Mouse (Mus musculus): ENCODE measurements around the gene Marveld3. TPM values are rescaled to one million over a fixed set of nuclear protein-coding genes. Genes with fewer than 3 reads are reported as not detected.

Gene Marveld3
- not detected in 2 replicates for polyA plus RNA-seq (2012; ENCODE audit: insufficient read depth, insufficient read length, missing spikeins)

DNA sequence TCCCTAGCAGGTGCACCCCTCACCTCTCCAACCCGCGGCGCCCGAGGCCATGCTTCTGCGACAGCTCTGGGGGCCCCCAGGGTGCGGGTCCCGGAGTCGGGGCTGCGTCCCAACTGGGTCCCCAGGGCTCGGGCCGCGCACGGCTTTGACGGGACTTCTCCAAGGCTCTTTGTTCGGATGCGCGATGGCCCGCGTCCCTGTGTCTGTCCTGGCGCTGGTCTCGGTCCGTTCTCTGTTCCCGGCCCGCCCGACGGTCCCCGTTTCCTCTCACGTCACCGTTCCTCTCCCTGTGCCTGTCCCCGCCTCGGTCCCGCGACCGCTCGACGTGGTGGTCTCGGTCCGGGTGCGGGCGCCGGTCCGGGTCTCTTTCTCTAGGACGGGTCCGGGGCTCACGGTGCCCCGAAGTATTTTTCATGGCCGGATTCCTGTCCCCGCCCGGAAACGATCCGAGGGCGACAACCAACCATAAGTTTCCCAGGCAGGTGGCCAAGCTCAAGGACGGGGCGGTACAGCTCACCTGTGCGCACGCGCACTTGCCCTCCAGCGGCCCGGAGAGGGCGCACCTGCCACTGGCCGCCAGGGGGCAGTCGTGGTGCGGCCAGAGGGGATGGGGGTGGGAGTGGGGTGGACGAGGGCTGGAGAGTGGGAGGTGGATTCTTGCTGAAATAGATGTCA is at the start of gene Marveld3:
TSS of gene Marveld3 (minus strand) at position 511 of the 675 bp plus-strand sequence.
- TF ChIP-seq POLR2A (IDR thresholded peaks at IDR 0.05; ENCODE audit: borderline replicate concordance, low read depth, low read length), result no peak
- peak; percentile 70 for TF ChIP-seq CTCF (IDR thresholded peaks at IDR 0.05; ENCODE audit: low read depth, low read length)
- no peak within 1 kb of the TSS for H3K27ac ChIP-seq (ENCODE audit: insufficient read depth, low read depth, low read length)
- H3K4me1 ChIP-seq (ENCODE audit: control insufficient read depth, insufficient read depth, low read length), result peaks cover 8% of the 10 kb centered on the region; the same call in 1 of the 2 replicates
- H3K4me3 ChIP-seq (ENCODE audit: insufficient read depth, low read length), result peak within 1 kb of the TSS; percentile 1; the same call in 1 of the 2 replicates

- TF ChIP-seq POLR2A (IDR thresholded peaks at IDR 0.05; ENCODE audit: borderline replicate concordance, low read depth, low read length) (no peak), CTCF (IDR thresholded peaks at IDR 0.05; ENCODE audit: low read depth, low read length) (no peak)
- Histone ChIP-seq H3K27ac (ENCODE audit: insufficient read depth, low read depth, low read length) (no peak overlapping the region), H3K4me3 (ENCODE audit: insufficient read depth, low read length) (no peak overlapping the region), H3K4me1 (ENCODE audit: control insufficient read depth, insufficient read depth, low read length) (no peaks in the 10 kb centered on the region)
Measured at GRCm38 (mm10) chr8:110010868-110011267, 48.9 kb upstream of the Marveld3 start.

- no peak for TF ChIP-seq CTCF (IDR thresholded peaks at IDR 0.05; ENCODE audit: low read depth, low read length)
- H3K4me1 ChIP-seq (ENCODE audit: control insufficient read depth, insufficient read depth, low read length), result no peaks in the 10 kb centered on the region
- H3K27ac ChIP-seq (ENCODE audit: insufficient read depth, low read depth, low read length), result no peak overlapping the region
- H3K4me3 ChIP-seq (ENCODE audit: insufficient read depth, low read length), result no peak overlapping the region
Measured at GRCm38 (mm10) chr8:110008995-110009446, 47.0 kb upstream of the Marveld3 start.

DNA sequence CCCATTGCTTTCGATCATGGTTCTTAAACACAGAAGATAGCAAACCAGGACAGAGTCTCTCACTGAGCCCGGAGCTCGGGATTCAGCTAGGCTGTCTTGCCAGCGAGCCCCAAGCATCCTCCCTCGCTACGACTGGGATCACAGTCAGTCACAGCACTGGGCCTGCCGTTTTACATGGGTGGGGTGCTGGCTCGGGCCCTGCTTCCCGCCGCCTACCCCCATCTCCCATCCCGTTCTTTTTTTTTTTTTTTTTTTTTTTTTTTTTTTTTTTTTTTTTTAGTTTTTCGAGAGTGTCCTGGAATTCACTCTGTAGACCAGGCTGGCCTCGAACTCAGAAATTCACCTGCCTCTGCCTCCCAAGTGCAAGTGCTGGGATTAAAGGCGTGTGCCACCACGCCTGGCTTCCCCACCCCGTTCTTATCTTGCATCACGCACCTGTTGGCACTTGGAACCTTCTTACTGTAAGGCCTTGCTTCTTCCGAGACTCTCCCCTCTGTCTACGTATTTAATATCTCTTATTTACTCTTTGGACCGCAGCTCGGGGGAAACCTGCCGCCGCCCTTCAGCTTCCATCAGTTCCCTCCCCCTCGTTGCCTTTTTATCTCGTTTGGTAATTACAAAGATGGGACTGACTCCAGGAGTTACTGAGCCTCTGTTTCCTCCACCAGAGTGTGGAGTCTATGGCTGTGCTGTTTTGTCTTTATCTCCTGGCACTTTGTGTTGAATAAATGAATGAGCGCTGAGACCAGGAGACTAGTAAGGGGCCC is 46.4 kb upstream of the Marveld3 start:
- Histone ChIP-seq H3K4me3 (ENCODE audit: insufficient read depth, low read length) (no peak overlapping the region), H3K27ac (ENCODE audit: insufficient read depth, low read depth, low read length) (no peak overlapping the region), H3K4me1 (ENCODE audit: control insufficient read depth, insufficient read depth, low read length) (no peaks in the 10 kb centered on the region)
- TF ChIP-seq CTCF (IDR thresholded peaks at IDR 0.05; ENCODE audit: low read depth, low read length) (no peak), POLR2A (IDR thresholded peaks at IDR 0.05; ENCODE audit: borderline replicate concordance, low read depth, low read length) (no peak)

DNA sequence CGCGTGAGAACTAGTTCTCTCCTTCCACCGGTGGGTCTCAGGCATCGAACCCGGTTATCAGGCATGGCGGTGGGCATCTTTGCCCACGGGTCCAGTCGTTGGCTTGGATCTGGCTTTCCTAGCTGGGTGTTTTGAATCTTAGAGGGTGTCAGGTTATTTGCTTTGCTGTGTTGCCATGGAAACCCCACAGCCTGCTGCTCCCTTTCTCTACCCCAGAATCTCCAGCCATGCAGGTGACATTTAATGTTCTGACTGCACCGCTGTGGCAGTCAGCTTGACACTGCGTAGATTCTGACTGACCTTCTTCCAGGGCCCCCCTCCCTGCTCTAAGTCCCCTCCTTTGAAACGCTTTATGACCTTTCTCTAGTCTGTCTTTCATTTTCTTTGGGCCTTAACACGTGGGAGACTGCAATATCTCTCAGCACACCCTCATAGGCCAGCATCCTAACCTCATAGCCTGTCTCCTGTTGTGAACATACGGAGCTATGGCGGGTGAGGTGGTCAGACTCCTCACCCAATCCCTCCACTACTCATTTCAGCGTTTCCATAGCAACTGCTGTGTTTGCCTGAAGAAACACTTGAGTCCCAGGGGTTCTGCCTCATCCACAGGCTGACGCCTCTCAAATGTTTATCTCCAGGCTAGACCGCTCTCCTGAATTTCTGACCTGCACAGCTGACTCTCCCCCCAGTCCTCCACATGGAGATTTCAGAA is 44.5 kb upstream of the Marveld3 start:
- H3K27ac ChIP-seq (ENCODE audit: insufficient read depth, low read depth, low read length), result no peak overlapping the region
- no peaks in the 10 kb centered on the region for H3K4me1 ChIP-seq (ENCODE audit: control insufficient read depth, insufficient read depth, low read length)
- no peak for TF ChIP-seq CTCF (IDR thresholded peaks at IDR 0.05; ENCODE audit: low read depth, low read length)
- no peak for TF ChIP-seq POLR2A (IDR thresholded peaks at IDR 0.05; ENCODE audit: borderline replicate concordance, low read depth, low read length)
- H3K4me3 ChIP-seq (ENCODE audit: insufficient read depth, low read length), result no peak overlapping the region

GRCm38 (mm10) chr8:110004300-110004699 is 42.3 kb upstream of the Marveld3 start:
- no peak for TF ChIP-seq CTCF (IDR thresholded peaks at IDR 0.05; ENCODE audit: low read depth, low read length)
- no peak for TF ChIP-seq POLR2A (IDR thresholded peaks at IDR 0.05; ENCODE audit: borderline replicate concordance, low read depth, low read length)
- Histone ChIP-seq H3K4me1 (ENCODE audit: control insufficient read depth, insufficient read depth, low read length) (no peaks in the 10 kb centered on the region), H3K4me3 (ENCODE audit: insufficient read depth, low read length) (no peak overlapping the region), H3K27ac (ENCODE audit: insufficient read depth, low read depth, low read length) (no peak overlapping the region)

- TF ChIP-seq CTCF (IDR thresholded peaks at IDR 0.05; ENCODE audit: low read depth, low read length) (peak; percentile 32; the same call in 1 of the 2 replicates), POLR2A (IDR thresholded peaks at IDR 0.05; ENCODE audit: borderline replicate concordance, low read depth, low read length) (no peak)
- no peak overlapping the region for H3K27ac ChIP-seq (ENCODE audit: insufficient read depth, low read depth, low read length)
- no peak overlapping the region for H3K4me3 ChIP-seq (ENCODE audit: insufficient read depth, low read length)
- H3K4me1 ChIP-seq (ENCODE audit: control insufficient read depth, insufficient read depth, low read length), result no peaks in the 10 kb centered on the region
Measured at GRCm38 (mm10) chr8:110002953-110003352, 41.0 kb upstream of the Marveld3 start.

DNA sequence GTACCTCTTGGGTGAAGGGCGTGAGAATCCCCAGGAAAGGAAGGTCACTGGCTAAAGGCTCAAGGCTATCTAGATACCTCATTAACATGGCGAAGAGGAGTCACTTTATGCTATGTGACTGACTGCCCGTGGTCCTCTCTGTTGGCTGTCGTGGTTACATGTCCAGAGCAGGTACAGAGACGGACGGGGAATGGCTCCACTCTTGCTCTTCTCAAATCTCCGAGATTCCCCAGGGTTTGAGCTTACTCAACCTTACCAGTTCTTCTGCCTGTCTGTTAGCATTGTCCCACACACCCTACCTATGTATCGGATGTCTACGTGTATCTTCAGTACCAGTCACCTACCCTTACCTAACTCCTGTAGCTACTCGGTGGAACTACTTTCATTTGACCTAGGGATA is 38.0 kb upstream of the Marveld3 start:
- TF ChIP-seq CTCF (IDR thresholded peaks at IDR 0.05; ENCODE audit: low read depth, low read length) (no peak), POLR2A (IDR thresholded peaks at IDR 0.05; ENCODE audit: borderline replicate concordance, low read depth, low read length) (no peak)
- H3K4me3 ChIP-seq (ENCODE audit: insufficient read depth, low read length), result no peak overlapping the region
- H3K27ac ChIP-seq (ENCODE audit: insufficient read depth, low read depth, low read length), result no peak overlapping the region
- no peaks in the 10 kb centered on the region for H3K4me1 ChIP-seq (ENCODE audit: control insufficient read depth, insufficient read depth, low read length)

- no peak for TF ChIP-seq POLR2A (IDR thresholded peaks at IDR 0.05; ENCODE audit: borderline replicate concordance, low read depth, low read length)
- no peak for TF ChIP-seq CTCF (IDR thresholded peaks at IDR 0.05; ENCODE audit: low read depth, low read length)
- H3K4me3 ChIP-seq (ENCODE audit: insufficient read depth, low read length), result no peak overlapping the region
- no peaks in the 10 kb centered on the region for H3K4me1 ChIP-seq (ENCODE audit: control insufficient read depth, insufficient read depth, low read length)
- H3K27ac ChIP-seq (ENCODE audit: insufficient read depth, low read depth, low read length), result no peak overlapping the region
Measured at GRCm38 (mm10) chr8:109998066-109998465, 36.1 kb upstream of the Marveld3 start.
